Mouse (Mus musculus) layer of hippocampus, postnatal 25 days (tissue): Measurements from ENCODE around the gene Bri3bp. TPM values are rescaled to one million over a fixed set of nuclear protein-coding genes. Genes with fewer than 3 reads are reported as not detected.
A peak's percentile ranks its signal among the peaks of the same experiment; 100 is the strongest.

Source experiments
- DNase-seq, 2 experiments: peaks; one replicate each; pipeline ENCODE4 v3.0.0; 2022; ENCODE audit warnings: mixed read lengths in 2 of 2, low spot score in 1 of 2; ENCODE audit errors: extremely low spot score in 1 of 2
- total RNA-seq, 2 experiments: library from RNA; stranded (reverse); gene quantifications; 2 replicates each; pipeline ENCODE4 v1.2.3; 2021

The Bri3bp gene
- total RNA-seq, 2 experiments from 2014 or later: 101 to 109 TPM

DNA sequence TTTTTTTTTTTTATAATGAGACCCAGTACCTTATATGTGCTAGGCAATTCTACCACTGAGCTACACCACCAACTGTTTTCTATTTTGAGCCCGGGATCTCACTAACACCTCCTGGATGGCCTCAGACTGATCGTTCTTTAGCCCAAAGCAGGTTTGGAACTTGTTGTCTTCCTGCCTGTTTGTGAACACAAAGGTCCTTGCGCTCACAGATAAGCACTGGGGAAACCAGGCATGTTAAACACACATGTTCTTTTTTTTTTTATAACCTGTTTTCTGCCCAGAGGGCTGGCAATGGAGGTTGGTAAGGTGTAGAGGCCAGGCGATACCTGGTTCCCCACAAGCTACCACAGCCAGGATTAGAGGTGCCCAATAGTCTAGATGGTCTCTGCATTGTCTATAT lies 7.3 kb downstream of the Bri3bp start:
- DNase-seq: no peak

DNA sequence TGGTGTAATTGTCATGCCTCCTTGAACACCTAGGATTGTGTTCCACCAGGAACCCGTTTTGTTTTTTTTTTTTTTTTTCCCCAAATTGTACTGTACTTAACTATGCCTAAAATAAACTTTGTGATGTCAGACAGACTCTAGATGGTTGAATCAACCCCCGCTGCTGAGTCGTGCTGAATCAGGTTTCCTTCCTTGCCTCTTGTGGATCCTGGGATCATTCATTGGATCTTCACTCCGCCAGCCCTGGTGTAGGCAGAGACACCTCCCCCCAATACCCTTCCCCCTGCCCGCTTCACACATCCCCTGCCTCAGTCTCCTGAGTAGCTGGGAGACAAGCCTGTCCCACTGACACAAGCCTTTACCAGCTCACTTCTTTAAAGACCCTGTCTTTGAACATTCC lies 7.9 kb downstream of the Bri3bp start:
- DNase-seq: no peak

GRCm38 (mm10) chr5:125452573-125452972 lies 11.2 kb downstream of the Bri3bp start:
- no peak for DNase-seq

GRCm38 (mm10) chr5:125456100-125456499 lies 14.7 kb downstream of the Bri3bp start:
- no peak for DNase-seq

- no peak for DNase-seq
Observed at GRCm38 (mm10) chr5:125457538-125457937, 16.2 kb downstream of the Bri3bp start.

DNA sequence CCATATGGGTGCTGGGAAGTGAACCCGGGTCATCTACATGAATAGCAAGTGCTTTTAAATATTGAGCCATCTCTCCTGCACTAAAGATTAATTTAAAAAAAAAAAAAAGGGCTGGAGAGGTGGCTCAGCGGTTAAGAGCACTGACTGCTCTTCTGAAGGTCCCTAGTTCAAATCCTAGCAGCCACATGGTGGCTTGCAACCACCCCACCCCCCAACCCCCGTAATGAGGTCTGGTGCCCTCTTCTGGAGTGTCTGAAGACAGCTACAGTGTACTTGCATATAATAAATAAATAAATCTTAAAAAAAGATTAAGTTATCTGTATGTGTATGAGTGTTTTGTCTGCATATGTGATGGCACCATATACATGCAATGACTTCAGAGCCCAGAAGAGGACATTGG lies 19.2 kb downstream of the Bri3bp start:
- no peak for DNase-seq

DNA sequence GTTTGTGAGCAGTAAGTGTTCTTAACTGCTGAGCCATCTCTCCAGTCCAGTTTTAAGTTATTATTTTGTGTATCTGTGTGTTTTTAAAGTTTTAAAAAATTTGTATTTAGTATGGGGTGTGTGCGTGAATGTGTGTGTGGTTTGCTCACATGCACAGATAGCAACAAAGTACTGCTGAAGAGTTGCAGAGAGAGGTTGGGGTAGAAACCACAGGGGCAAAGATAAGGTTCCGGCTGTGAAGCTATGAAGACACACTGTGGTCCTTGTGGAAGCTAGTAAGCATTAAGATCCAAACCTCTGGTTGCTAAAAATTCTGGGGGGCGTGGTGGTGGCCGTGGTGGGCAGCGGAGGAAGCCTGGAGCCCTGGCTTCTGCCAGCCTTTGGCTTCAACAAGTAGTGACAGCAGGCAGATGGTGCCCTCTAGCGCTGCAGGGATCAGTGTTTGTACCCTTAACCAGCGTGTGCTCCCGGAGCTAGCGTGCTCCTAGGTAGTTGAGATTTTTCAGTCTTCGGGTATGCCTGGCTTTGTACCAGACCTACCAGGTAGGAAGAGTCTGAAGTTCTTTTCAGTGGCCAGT lies 20.6 kb downstream of the Bri3bp start:
- peak in 1 of 2 experiments; percentile 51 for DNase-seq

DNA sequence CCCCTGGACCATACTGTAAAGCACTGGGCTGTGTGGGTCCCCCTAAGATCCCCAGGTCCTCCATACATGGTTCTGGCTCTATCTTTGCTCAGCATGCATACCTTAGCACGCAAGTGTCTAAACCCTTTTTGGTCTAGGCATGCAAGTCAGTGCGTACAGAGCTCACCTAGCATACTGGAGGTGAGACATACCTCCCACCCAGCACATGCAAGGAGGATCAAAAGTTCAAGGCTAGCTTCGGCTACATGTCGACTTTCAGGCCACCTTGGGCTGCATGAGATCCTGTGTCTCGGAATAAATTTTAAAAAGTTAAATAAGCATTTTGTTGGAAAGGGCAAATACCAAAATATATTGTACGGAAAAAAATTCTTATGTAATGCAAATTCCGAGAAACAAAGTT lies 23.8 kb downstream of the Bri3bp start:
- DNase-seq: no peak

- peak; percentile 80 to 88 for DNase-seq
Observed at GRCm38 (mm10) chr5:125465701-125466106, 24.3 kb downstream of the Bri3bp start.

GRCm38 (mm10) chr5:125466483-125466882 lies 25.1 kb downstream of the Bri3bp start:
- no peak for DNase-seq

- DNase-seq: no peak
Observed at GRCm38 (mm10) chr5:125467261-125467660, 25.9 kb downstream of the Bri3bp start.

- no peak for DNase-seq
Observed at GRCm38 (mm10) chr5:125470713-125471112, 29.3 kb downstream of the Bri3bp start.

- DNase-seq: no peak
Observed at GRCm38 (mm10) chr5:125472796-125473475, 31.6 kb downstream of the Bri3bp start.

DNA sequence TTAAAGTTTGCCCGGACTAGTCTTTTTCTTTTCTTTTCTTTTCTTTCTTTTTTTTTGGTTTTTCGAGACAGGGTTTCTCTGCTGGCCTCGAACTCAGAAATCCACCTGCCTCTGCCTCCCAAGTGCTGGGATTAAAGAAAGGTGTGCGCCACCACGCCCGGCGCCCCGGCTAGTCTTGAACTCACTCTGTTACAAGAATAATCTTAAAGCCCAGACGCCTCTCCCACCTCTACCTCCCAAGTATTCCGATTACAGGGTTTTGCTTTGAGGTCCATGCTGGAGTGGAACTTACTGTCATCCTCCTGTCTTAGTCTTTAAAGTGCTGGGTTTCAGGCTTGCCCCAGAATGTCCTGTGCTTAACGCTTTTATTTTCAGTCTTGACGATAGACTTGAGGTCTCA lies 33.7 kb downstream of the Bri3bp start:
- no peak for DNase-seq

GRCm38 (mm10) chr5:125475601-125476285 lies 34.4 kb downstream of the Bri3bp start, which contains the start of gene Aacs:
TSS of gene Aacs (plus strand) at chr5:125475814.
- peak; percentile 94 to 95 for DNase-seq

DNA sequence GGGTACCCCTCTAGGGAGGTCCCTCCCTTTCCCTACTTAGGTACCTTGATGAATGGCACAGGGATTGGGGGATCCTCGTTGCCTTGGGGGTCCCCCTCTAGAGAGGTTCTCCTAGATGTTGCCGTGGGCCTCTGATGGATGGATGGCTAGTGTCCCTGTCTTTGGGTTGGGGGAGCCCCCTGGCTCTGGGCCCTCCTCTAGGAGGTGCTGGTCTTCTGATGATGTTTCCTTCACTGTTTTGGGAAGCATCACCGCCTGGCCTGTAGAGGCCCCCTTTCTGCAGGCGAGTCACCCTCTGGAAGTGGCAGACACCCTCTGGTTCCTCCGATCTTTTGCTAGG lies 34.9 kb downstream of the Bri3bp start:
- no peak for DNase-seq

DNA sequence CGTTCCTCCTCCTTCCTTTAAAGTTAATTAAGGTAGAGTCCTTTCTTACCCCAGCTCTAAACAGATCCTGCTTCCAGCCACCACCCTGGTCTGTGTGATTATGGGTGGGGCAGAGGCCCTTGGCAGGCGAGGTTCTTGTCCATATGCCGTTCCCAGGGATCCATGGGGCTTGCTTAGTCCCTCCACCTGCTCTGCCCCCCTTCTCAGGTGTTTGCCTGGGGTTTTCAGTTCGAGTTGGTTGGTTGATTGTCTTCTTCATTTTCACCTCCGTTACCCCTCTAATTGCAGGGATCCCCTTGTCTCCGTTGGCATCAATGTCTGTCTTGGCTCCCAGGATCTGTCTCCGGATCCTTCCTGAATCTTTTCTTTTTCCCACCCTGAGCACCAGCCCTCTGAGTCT lies 35.4 kb downstream of the Bri3bp start:
- DNase-seq: no peak

DNA sequence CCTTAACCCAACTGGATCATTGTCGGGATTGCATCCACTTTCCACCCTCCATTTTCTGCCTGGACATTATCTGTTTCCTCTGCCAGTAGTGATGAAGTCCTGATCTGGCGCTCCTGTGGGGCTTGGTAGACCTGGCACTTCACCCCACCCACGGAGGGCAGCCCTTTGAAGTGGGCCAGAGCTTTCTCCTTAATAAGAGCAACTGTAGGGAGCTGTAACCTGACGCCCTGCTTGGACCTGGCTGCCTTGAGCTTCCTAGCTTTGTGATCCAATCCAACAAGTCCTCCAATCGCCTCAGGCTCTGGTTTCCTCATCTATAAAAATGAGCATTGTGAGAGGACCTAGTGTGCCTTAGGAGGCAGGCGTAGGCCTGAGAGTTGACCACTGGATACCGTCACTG lies 36.2 kb downstream of the Bri3bp start:
- DNase-seq: no peak

DNA sequence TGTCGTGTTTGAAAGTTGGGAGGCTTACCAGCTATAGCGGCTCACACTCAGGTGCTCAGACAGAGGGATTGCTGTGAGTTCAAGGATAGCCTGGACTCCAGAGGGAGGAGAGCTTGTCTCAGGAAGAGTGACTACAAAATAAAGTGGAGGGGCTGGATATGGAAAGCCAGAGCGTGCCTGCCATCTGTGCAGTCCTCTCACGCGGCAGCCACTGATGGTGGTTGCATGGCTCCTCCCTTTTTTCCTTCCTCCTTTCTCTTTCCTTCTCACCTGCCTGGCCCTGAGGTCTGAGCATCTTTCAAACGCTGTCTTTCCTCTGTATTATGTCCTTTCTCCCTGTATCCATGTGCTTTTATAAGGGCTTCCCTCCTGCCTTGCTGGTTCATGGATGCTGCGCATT lies 36.7 kb downstream of the Bri3bp start:
- no peak for DNase-seq

DNA sequence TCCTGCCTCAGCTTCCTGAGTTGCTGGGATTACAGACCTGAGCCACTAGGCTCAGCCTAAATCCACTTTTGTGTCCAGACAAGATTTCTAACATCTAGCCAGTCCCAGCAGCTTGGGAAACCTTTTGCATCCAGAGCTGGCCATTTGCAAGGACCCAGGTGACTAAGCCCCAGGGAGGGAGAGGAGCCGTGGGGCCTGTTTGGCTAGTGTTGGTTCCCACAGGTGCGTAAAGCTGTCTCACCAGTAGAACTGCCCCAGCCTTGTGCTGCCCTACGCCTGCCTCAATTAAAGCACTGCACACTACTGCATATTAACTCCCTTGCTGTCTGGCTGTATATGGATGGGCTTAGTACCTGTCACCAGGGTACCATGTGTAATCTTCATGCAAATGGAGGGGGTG lies 38.0 kb downstream of the Bri3bp start:
- no peak for DNase-seq

DNA sequence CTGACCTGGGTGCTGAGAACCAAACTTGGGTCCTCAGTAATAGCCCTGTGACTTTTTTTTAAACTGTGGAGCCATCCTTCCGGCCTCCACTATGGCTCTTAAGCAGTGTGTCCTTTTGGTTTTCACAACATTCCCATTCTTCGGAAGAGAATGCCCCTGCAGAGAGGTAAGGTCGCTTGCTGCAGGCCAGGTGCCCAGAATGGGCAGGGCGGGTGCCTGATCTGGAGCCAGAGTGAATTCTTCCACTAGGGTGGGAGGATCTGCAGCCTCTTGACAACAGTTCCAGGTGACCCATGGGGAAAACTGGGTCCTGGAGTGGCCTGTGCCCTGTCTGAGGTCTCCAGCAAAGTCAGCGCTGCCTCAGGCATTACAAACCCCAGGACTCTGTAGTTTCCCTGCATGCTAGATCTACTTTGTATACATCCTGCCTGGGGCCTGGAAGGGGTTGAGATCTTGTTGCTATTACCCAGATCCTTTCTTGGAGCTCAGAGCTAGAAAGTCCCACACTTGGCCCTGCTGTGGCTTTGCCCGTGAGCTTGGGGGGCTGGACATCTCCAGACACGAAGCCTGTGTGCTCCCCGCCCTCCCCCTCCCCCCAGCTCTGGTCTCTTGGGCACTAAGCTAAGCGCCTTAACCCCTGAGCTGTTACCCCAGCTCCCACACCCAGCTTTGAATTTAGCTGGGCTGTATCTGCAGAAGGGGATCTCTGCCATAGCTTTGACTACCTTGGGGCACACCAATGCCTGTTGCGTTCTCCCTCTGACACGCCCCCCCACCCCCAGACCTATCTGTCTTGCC lies 39.3 kb downstream of the Bri3bp start:
- no peak for DNase-seq
